Mouse (Mus musculus) hindbrain, embryonic 16.5 days (tissue): ENCODE data around the gene Ambra1. TPM values are rescaled to one million over a fixed set of nuclear protein-coding genes. Genes with fewer than 3 reads are reported as not detected.

ENCODE experiments used
- ATAC-seq: fragments of 200-750 bp; cut with Nextera tagmentation; 2 replicates; pipeline ENCODE4 v1.8.0; 2017; ENCODE audit warnings: moderate TSS enrichment, moderate library complexity
- H3K27ac ChIP-seq: fragments of 300-500 bp; sonication (generic); 2 replicates; pipeline ENCODE4 v1.5.1; 2014; ENCODE audit warnings: low read depth, mild to moderate bottlenecking, control low read depth, low read length, moderate library complexity
- H3K27me3 ChIP-seq: fragments of 300-500 bp; sonication (generic); replicated peaks from 2 replicates; pipeline ENCODE4 v1.6.1; 2014; ENCODE audit warnings: low read length; ENCODE audit not compliant: control insufficient read depth, insufficient read depth
- H3K36me3 ChIP-seq: fragments of 300-500 bp; sonication (generic); 2 replicates; pipeline ENCODE4 v1.6.1; 2014; ENCODE audit warnings: mild to moderate bottlenecking, low read length, moderate library complexity, mixed read lengths; ENCODE audit not compliant: control insufficient read depth, insufficient read depth
- H3K4me1 ChIP-seq: fragments of 300-500 bp; sonication (generic); 2 replicates; pipeline ENCODE4 v1.6.1; 2014; ENCODE audit warnings: low read depth, low read length; ENCODE audit not compliant: control insufficient read depth, insufficient read depth
- H3K4me2 ChIP-seq: fragments of 300-500 bp; sonication (generic); 2 replicates; pipeline ENCODE4 v1.6.1; 2014; ENCODE audit warnings: mild to moderate bottlenecking, low read length, control low read depth, moderate library complexity
- H3K4me3 ChIP-seq: fragments of 300-500 bp; sonication (generic); 2 replicates; pipeline ENCODE4 v1.5.1; 2014; ENCODE audit warnings: mild to moderate bottlenecking, low read length, control low read depth, moderate library complexity
- H3K9ac ChIP-seq: fragments of 300-500 bp; sonication (generic); 2 replicates; pipeline ENCODE4 v1.6.1; 2014; ENCODE audit warnings: low read depth, mild to moderate bottlenecking, control low read depth, low read length, moderate library complexity
- H3K9me3 ChIP-seq: fragments of 300-500 bp; sonication (generic); 2 replicates; pipeline ENCODE4 v1.6.1; 2014; ENCODE audit warnings: mild to moderate bottlenecking, low read length, moderate library complexity; ENCODE audit not compliant: control insufficient read depth
- WGBS: fragments of 180-500 bp; shearing (Covaris S2); extraction: QIAGEN DNeasy Blood & Tissue Kit; methylation state at CpG from one replicate; pipeline ENCODE4 v1.1.7; 2014; 5-methylcytosine and 5-hydroxymethylcytosine counted together
- microRNA-seq: library from miRNA; unstranded; fragments of <30 nt; microRNA quantifications from one replicate; pipeline ENCODE4, GENCODE M21; 2017
- polyA plus RNA-seq: library from polyadenylated mRNA; unstranded; fragments of >200 nt; fragmentation: Nextera tagmentation; extraction: Ambion mirVana; gene quantifications from 2 replicates; pipeline ENCODE4 v1.2.1, GENCODE M21; 2015

Ambra1 gene
- polyA plus RNA-seq, 1 experiment from 2014 or later, result 20.8 TPM

- Histone ChIP-seq H3K27ac (peak overlapping the region; percentile 83), H3K4me3 (peak overlapping the region; percentile 61), H3K4me2 (peak overlapping the region; percentile 79), H3K4me1 (peaks cover 27% of the 10 kb centered on the region), H3K9ac (peak overlapping the region; percentile 79), H3K9me3 (no peaks in the 10 kb centered on the region), H3K36me3 (no peaks in the 10 kb centered on the region), H3K27me3 (no peaks in the 10 kb centered on the region)
- under 1% methylated on average over 29 of the region's 39 CpGs for WGBS
- ATAC-seq, result no peak
These were observed 233.0 kb downstream of the Ambra1 start for GRCm38 (mm10) chr2:91962864-91963401.

- WGBS, result under 1% methylated on average over 37 of the region's 57 CpGs
- Histone ChIP-seq H3K27me3 (no peaks in the 10 kb centered on the region), H3K9ac (peak overlapping the region; percentile 79), H3K36me3 (no peaks in the 10 kb centered on the region), H3K27ac (peak overlapping the region; percentile 83), H3K9me3 (no peaks in the 10 kb centered on the region), H3K4me3 (peak overlapping the region; percentile 61), H3K4me2 (peak overlapping the region; percentile 79), H3K4me1 (peaks cover 27% of the 10 kb centered on the region)
- peak; percentile 94 for ATAC-seq
These were observed 233.6 kb downstream of the Ambra1 start for GRCm38 (mm10) chr2:91963443-91963932.

DNA sequence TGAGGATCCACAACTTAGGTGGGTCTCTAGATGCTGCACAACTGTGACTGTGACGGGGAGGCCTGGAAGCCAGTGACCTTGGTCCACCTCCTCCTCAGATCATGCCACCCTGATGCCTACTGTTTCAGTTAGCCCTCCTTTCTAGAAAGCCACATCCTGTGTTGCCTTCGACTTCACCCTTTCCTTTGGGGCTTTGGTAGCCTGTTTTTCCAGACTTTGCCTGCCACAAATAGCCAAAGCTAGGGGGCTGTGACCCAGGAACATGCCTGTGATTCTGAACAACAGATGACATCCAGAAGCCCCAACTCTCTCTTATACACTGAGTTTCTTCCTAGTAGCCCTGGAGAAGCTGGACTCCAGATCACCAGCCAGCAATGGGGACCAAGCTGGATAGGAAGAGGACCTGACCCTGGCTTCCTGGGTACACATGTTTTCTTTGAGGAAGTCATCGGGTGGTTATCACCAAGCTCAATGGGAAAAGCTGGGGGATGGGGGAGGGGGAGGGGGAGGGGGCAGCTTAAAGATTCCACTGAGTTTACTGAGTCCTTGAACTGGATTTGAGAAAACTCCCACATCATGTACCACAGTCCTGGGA is 234.8 kb downstream of the Ambra1 start:
- Histone ChIP-seq H3K9ac (no peak overlapping the region), H3K27me3 (no peaks in the 10 kb centered on the region)
- ATAC-seq, result no peak

GRCm38 (mm10) chr2:91965417-91965816 is 235.5 kb downstream of the Ambra1 start:
- no peaks in the 10 kb centered on the region for H3K27me3 ChIP-seq
- H3K27ac ChIP-seq, result no peak overlapping the region
- no peaks in the 10 kb centered on the region for H3K9me3 ChIP-seq
- no peak overlapping the region for H3K4me3 ChIP-seq
- peaks cover 14% of the 10 kb centered on the region for H3K4me1 ChIP-seq
- peak overlapping the region; percentile 11 for H3K4me2 ChIP-seq
- ATAC-seq, result no peak
- H3K9ac ChIP-seq, result peak overlapping the region; percentile 33; the same call in 1 of the 2 replicates
- WGBS, result 17% methylated on average over 20 of the region's 20 CpGs
- H3K36me3 ChIP-seq, result no peaks in the 10 kb centered on the region

More for the DNA sequence above, 234.8 kb downstream of the Ambra1 start:
- H3K4me3 ChIP-seq, result no peak overlapping the region
- peak overlapping the region; percentile 16 for H3K4me2 ChIP-seq
- H3K36me3 ChIP-seq, result no peaks in the 10 kb centered on the region
- 75% methylated on average over 3 of the region's 3 CpGs for WGBS
- H3K9me3 ChIP-seq, result no peaks in the 10 kb centered on the region
- H3K4me1 ChIP-seq, result peaks cover 19% of the 10 kb centered on the region
- H3K27ac ChIP-seq, result no peak overlapping the region

DNA sequence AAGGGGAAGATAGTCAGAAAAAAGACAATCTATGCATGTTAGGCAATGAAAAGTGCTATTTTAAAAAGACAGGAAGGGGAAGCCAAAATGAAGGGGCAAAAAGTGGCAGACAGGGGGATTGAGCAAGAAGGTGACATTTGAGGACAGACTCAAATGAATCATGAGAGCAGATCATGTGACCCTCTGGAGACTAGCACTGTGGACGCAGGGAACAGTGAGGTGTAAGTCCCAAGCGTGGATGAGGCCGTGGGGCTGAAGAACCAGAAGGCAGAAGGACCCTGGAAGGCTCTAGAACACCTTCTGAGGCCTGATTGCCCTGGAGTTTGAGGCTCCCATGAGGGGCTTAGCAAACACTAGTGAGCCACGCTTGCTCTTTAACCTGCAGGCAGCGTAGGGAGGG is 236.4 kb downstream of the Ambra1 start:
- 91% methylated on average over 5 of the region's 5 CpGs for WGBS
- no peak for ATAC-seq
- H3K4me1 ChIP-seq, result peaks cover 20% of the 10 kb centered on the region
- no peak overlapping the region for H3K4me2 ChIP-seq
- H3K36me3 ChIP-seq, result no peaks in the 10 kb centered on the region
- H3K9me3 ChIP-seq, result no peaks in the 10 kb centered on the region
- H3K4me3 ChIP-seq, result no peak overlapping the region
- no peak overlapping the region for H3K9ac ChIP-seq
- H3K27me3 ChIP-seq, result no peaks in the 10 kb centered on the region
- no peak overlapping the region for H3K27ac ChIP-seq

DNA sequence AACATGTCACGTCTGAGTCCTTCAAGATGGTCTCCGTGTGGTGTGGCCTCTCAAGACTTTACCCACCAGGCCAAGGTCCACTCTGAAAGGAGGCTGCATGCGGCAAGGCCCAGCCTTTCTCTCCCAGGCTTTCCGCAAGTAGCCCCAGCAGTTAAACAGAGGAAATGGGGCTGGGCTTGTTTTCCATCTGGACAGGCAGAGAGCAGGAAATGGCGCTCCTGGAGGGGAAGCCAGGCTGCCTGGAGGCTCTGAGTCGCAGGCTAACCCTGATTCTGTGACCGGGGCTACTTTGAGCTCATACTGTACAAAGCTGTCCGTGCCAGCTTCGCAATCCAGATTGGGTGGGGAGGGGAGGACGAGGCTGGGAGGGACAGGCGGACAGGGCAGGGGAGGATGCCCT is 238.0 kb downstream of the Ambra1 start:
- Histone ChIP-seq H3K9ac (no peak overlapping the region), H3K36me3 (no peaks in the 10 kb centered on the region), H3K27me3 (no peaks in the 10 kb centered on the region), H3K4me2 (no peak overlapping the region), H3K4me3 (no peak overlapping the region), H3K9me3 (no peaks in the 10 kb centered on the region), H3K4me1 (peaks cover 15% of the 10 kb centered on the region), H3K27ac (peak overlapping the region; percentile 36; the same call in 1 of the 2 replicates)
- WGBS, result 70% methylated on average over 11 of the region's 11 CpGs
- no peak for ATAC-seq

Small RNA genes lying within 50 kb of the gene (microRNA-seq; reads per million reads assigned to microRNA genes)
- not detected for gene Mir6999

Other genes starting within 250 kb of the Ambra1 start
- 90.1 and 101 TPM in 2 replicates for gene Ckap5, start 203.4 kb upstream of the Ambra1 start, polyA plus RNA-seq
- 0.08 and 0.32 TPM in 2 replicates for gene F2, start 93.7 kb upstream of the Ambra1 start, polyA plus RNA-seq
- 9.9 and 11.4 TPM in 2 replicates for gene Zfp408, start 80.3 kb upstream of the Ambra1 start, polyA plus RNA-seq
- 89.5 and 98.5 TPM in 2 replicates for gene Arhgap1, start 80.3 kb upstream of the Ambra1 start, polyA plus RNA-seq
- 32.8 and 39.4 TPM in 2 replicates for gene Atg13, start 19.6 kb upstream of the Ambra1 start, polyA plus RNA-seq
- gene Harbi1, start 19.3 kb upstream of the Ambra1 start, polyA plus RNA-seq, result 16.7 and 17.9 TPM in 2 replicates
- gene Chrm4, start 197.1 kb downstream of the Ambra1 start, polyA plus RNA-seq, result 1.5 TPM in 2 replicates
- 160 and 182 TPM in 2 replicates for gene Mdk, start 202.2 kb downstream of the Ambra1 start, polyA plus RNA-seq
- 0.16 and 0.29 TPM in 2 replicates for gene Gm9821, start 215.6 kb downstream of the Ambra1 start, polyA plus RNA-seq
- gene Dgkz, start 245.7 kb downstream of the Ambra1 start, polyA plus RNA-seq, result 32.3 and 37.5 TPM in 2 replicates